Mouse (Mus musculus) liver, embryonic 12.5 days (tissue): Measurements from ENCODE around the gene Akirin2. TPM values are rescaled to one million over a fixed set of nuclear protein-coding genes. Genes with fewer than 3 reads are reported as not detected.

Experiments
- ATAC-seq: fragments of 200-750 bp; cut with Nextera tagmentation; 2 replicates; pipeline ENCODE4 v1.8.0; 2017; ENCODE audit warnings: moderate number of reproducible peaks, mild to moderate bottlenecking, moderate library complexity
- H3K27ac ChIP-seq: fragments of 300-500 bp; sonication (generic); 2 replicates; pipeline ENCODE4 v1.5.1; 2016; ENCODE audit warnings: mild to moderate bottlenecking
- H3K27me3 ChIP-seq: fragments of 300-500 bp; sonication (generic); replicated peaks from 2 replicates; pipeline ENCODE4 v1.6.1; 2016; ENCODE audit warnings: mild to moderate bottlenecking, moderate library complexity
- H3K36me3 ChIP-seq: fragments of 300-500 bp; sonication (generic); 2 replicates; pipeline ENCODE4 v1.6.1; 2016; ENCODE audit warnings: mild to moderate bottlenecking, moderate library complexity
- H3K4me1 ChIP-seq: fragments of 300-500 bp; sonication (generic); 2 replicates; pipeline ENCODE4 v1.6.1; 2016
- H3K4me2 ChIP-seq: fragments of 300-500 bp; sonication (generic); 2 replicates; pipeline ENCODE4 v1.6.1; 2016; ENCODE audit warnings: mild to moderate bottlenecking, moderate library complexity
- H3K4me3 ChIP-seq: fragments of 300-500 bp; sonication (generic); 2 replicates; pipeline ENCODE4 v1.5.1; 2016; ENCODE audit warnings: mild to moderate bottlenecking, moderate library complexity
- H3K9ac ChIP-seq: fragments of 300-500 bp; sonication (generic); 2 replicates; pipeline ENCODE4 v1.6.1; 2016; ENCODE audit warnings: mild to moderate bottlenecking, moderate library complexity
- H3K9me3 ChIP-seq: fragments of 300-500 bp; sonication (generic); replicated peaks from 2 replicates; pipeline ENCODE4 v1.6.1; 2016; ENCODE audit warnings: mild to moderate bottlenecking, moderate library complexity
- WGBS: fragments of 180-500 bp; shearing (Covaris S2); methylation state at CpG from one replicate; pipeline ENCODE4 v1.1.7; 2016; ENCODE audit not compliant: insufficient replicate concordance; 5-methylcytosine and 5-hydroxymethylcytosine counted together
- polyA plus RNA-seq: library from polyadenylated mRNA; unstranded; fragments of >200 nt; fragmentation: Nextera tagmentation; extraction: Ambion mirVana; gene quantifications from 2 replicates; pipeline ENCODE4 v1.2.1, GENCODE M21; 2016

The Akirin2 gene
- polyA plus RNA-seq, result 48.1 and 48.8 TPM in 2 replicates

- Histone ChIP-seq H3K9ac (peak within 1 kb of the TSS; percentile 100), H3K4me2 (peak within 1 kb of the TSS; percentile 82), H3K27ac (peak within 1 kb of the TSS; percentile 92), H3K9me3 (no peaks in the 10 kb centered on the region), H3K4me3 (peak within 1 kb of the TSS; percentile 99), H3K36me3 (peaks cover 8% of the 10 kb centered on the region), H3K27me3 (no peaks in the 10 kb centered on the region), H3K4me1 (peaks cover 35% of the 10 kb centered on the region)
- under 1% methylated on average over 48 of the region's 53 CpGs for WGBS
- peak; percentile 64 for ATAC-seq
These were observed at the start of gene Akirin2 for GRCm38 (mm10) chr4:34550748-34551097. TSS of gene Akirin2 (plus strand) at chr4:34550937.

- 64% methylated on average over 3 of the region's 3 CpGs for WGBS
- Histone ChIP-seq H3K9ac (no peak overlapping the region), H3K36me3 (no peaks in the 10 kb centered on the region), H3K4me2 (no peak overlapping the region), H3K4me3 (no peak overlapping the region), H3K4me1 (no peaks in the 10 kb centered on the region), H3K27ac (no peak overlapping the region), H3K9me3 (no peaks in the 10 kb centered on the region; the same call in 1 of the 2 replicates), H3K27me3 (no peaks in the 10 kb centered on the region)
- no peak for ATAC-seq
These were observed 40.4 kb upstream of the Akirin2 start for GRCm38 (mm10) chr4:34510305-34510704.

GRCm38 (mm10) chr4:34522846-34523245 lies 27.9 kb upstream of the Akirin2 start:
- H3K36me3 ChIP-seq, result no peaks in the 10 kb centered on the region
- H3K27ac ChIP-seq, result no peak overlapping the region
- no peaks in the 10 kb centered on the region for H3K9me3 ChIP-seq
- no peaks in the 10 kb centered on the region for H3K27me3 ChIP-seq
- no peak overlapping the region for H3K4me3 ChIP-seq
- 47% methylated on average over 3 of the region's 3 CpGs for WGBS
- no peak overlapping the region for H3K9ac ChIP-seq
- no peaks in the 10 kb centered on the region for H3K4me1 ChIP-seq
- no peak for ATAC-seq
- no peak overlapping the region for H3K4me2 ChIP-seq

- Histone ChIP-seq H3K36me3 (no peaks in the 10 kb centered on the region), H3K9ac (no peak overlapping the region), H3K4me3 (no peak overlapping the region), H3K27me3 (no peaks in the 10 kb centered on the region), H3K4me2 (no peak overlapping the region), H3K4me1 (no peaks in the 10 kb centered on the region), H3K27ac (no peak overlapping the region), H3K9me3 (no peaks in the 10 kb centered on the region)
- 78% methylated on average over 4 of the region's 4 CpGs for WGBS
- ATAC-seq, result no peak
These were observed 27.2 kb upstream of the Akirin2 start for GRCm38 (mm10) chr4:34523586-34523985.

GRCm38 (mm10) chr4:34526771-34527170 lies 24.0 kb upstream of the Akirin2 start:
- H3K9me3 ChIP-seq, result no peaks in the 10 kb centered on the region
- no peaks in the 10 kb centered on the region for H3K36me3 ChIP-seq
- no peak for ATAC-seq
- no peak overlapping the region for H3K4me2 ChIP-seq
- no peak overlapping the region for H3K27ac ChIP-seq
- WGBS, result 62% methylated on average over 3 of the region's 3 CpGs
- H3K4me1 ChIP-seq, result no peaks in the 10 kb centered on the region
- H3K27me3 ChIP-seq, result no peaks in the 10 kb centered on the region
- no peak overlapping the region for H3K9ac ChIP-seq
- no peak overlapping the region for H3K4me3 ChIP-seq

GRCm38 (mm10) chr4:34528430-34529100 lies 22.2 kb upstream of the Akirin2 start:
- 74% methylated on average over 1 of the region's 1 CpGs for WGBS
- no peaks in the 10 kb centered on the region for H3K4me1 ChIP-seq
- H3K36me3 ChIP-seq, result no peaks in the 10 kb centered on the region
- ATAC-seq, result no peak
- no peak overlapping the region for H3K27ac ChIP-seq
- H3K4me3 ChIP-seq, result no peak overlapping the region
- no peak overlapping the region for H3K4me2 ChIP-seq
- H3K27me3 ChIP-seq, result no peaks in the 10 kb centered on the region
- H3K9ac ChIP-seq, result no peak overlapping the region
- H3K9me3 ChIP-seq, result no peaks in the 10 kb centered on the region

GRCm38 (mm10) chr4:34529379-34529778 lies 21.4 kb upstream of the Akirin2 start:
- no peak overlapping the region for H3K27ac ChIP-seq
- H3K27me3 ChIP-seq, result no peaks in the 10 kb centered on the region
- H3K9ac ChIP-seq, result no peak overlapping the region
- H3K4me3 ChIP-seq, result no peak overlapping the region
- ATAC-seq, result no peak
- WGBS, result 62% methylated on average over 4 of the region's 4 CpGs
- no peak overlapping the region for H3K4me2 ChIP-seq
- no peaks in the 10 kb centered on the region for H3K9me3 ChIP-seq
- no peaks in the 10 kb centered on the region for H3K36me3 ChIP-seq
- H3K4me1 ChIP-seq, result no peaks in the 10 kb centered on the region

- Histone ChIP-seq H3K4me2 (no peak overlapping the region), H3K9me3 (no peaks in the 10 kb centered on the region), H3K27me3 (no peaks in the 10 kb centered on the region), H3K9ac (no peak overlapping the region), H3K4me1 (no peaks in the 10 kb centered on the region), H3K4me3 (no peak overlapping the region), H3K36me3 (no peaks in the 10 kb centered on the region), H3K27ac (no peak overlapping the region)
- 85% methylated on average over 6 of the region's 6 CpGs for WGBS
- no peak for ATAC-seq
These were observed 20.8 kb upstream of the Akirin2 start for GRCm38 (mm10) chr4:34529941-34530340.

- Histone ChIP-seq H3K9me3 (no peaks in the 10 kb centered on the region), H3K4me3 (peak overlapping the region; percentile 99), H3K4me1 (peaks cover 30% of the 10 kb centered on the region), H3K36me3 (peaks cover 3% of the 10 kb centered on the region; the same call in 1 of the 2 replicates), H3K9ac (peak overlapping the region; percentile 100), H3K27ac (peak overlapping the region; percentile 92), H3K27me3 (no peaks in the 10 kb centered on the region), H3K4me2 (peak overlapping the region; percentile 82)
- 2% methylated on average over 38 of the region's 38 CpGs for WGBS
- ATAC-seq, result peak; percentile 92
These were observed 573 bp upstream of the Akirin2 start for GRCm38 (mm10) chr4:34549981-34550747.

GRCm38 (mm10) chr4:34551098-34551809 lies 517 bp downstream of the Akirin2 start:
- under 1% methylated on average over 40 of the region's 50 CpGs for WGBS
- Histone ChIP-seq H3K9ac (peak overlapping the region; percentile 100), H3K36me3 (peaks cover 10% of the 10 kb centered on the region), H3K27ac (peak overlapping the region; percentile 92), H3K27me3 (no peaks in the 10 kb centered on the region), H3K4me3 (peak overlapping the region; percentile 99), H3K4me1 (peaks cover 40% of the 10 kb centered on the region), H3K4me2 (peak overlapping the region; percentile 82), H3K9me3 (no peaks in the 10 kb centered on the region)
- ATAC-seq, result peak; percentile 68

- peaks cover 47% of the 10 kb centered on the region for H3K4me1 ChIP-seq
- H3K9me3 ChIP-seq, result no peaks in the 10 kb centered on the region
- H3K27ac ChIP-seq, result peak overlapping the region; percentile 92
- peak overlapping the region; percentile 99 for H3K4me3 ChIP-seq
- H3K36me3 ChIP-seq, result peaks cover 10% of the 10 kb centered on the region
- no peak for ATAC-seq
- H3K9ac ChIP-seq, result peak overlapping the region; percentile 100
- H3K4me2 ChIP-seq, result peak overlapping the region; percentile 82
- no peaks in the 10 kb centered on the region for H3K27me3 ChIP-seq
- WGBS, result 14% methylated on average over 3 of the region's 3 CpGs
These were observed 1.2 kb downstream of the Akirin2 start for GRCm38 (mm10) chr4:34551966-34552365.

GRCm38 (mm10) chr4:34554596-34554995 lies 3.9 kb downstream of the Akirin2 start:
- Histone ChIP-seq H3K9me3 (no peaks in the 10 kb centered on the region), H3K36me3 (peaks cover 10% of the 10 kb centered on the region), H3K27ac (no peak overlapping the region), H3K4me1 (peaks cover 68% of the 10 kb centered on the region), H3K4me2 (no peak overlapping the region), H3K9ac (no peak overlapping the region), H3K27me3 (no peaks in the 10 kb centered on the region), H3K4me3 (no peak overlapping the region)
- WGBS, result 49% methylated on average over 1 of the region's 1 CpGs
- no peak for ATAC-seq
